Mouse (Mus musculus): ENCODE results near the gene Lrg1. TPM values are rescaled to one million over a fixed set of nuclear protein-coding genes. Genes with fewer than 3 reads are reported as not detected.
A peak's percentile ranks its signal among the peaks of the same experiment; 100 is the strongest.

Gene Lrg1
- 10 to 100 TPM; 13.4 to 24.9 TPM for total RNA-seq (2021)
- long read RNA-seq, experiment 1, partial matches to known transcripts = 0 of 28 reads
- long read RNA-seq, experiment 1, other reads (novel, unspliced or antisense) = 26 of 28 reads
- long read RNA-seq, experiment 2, transcript Lrg1-201 (2 exons, 1,408 nt) = major isoform, 6 of 28 reads
- long read RNA-seq, experiment 2, partial matches to known transcripts = 0 of 28 reads
- long read RNA-seq, experiment 2, other reads (novel, unspliced or antisense) = 22 of 28 reads

DNA sequence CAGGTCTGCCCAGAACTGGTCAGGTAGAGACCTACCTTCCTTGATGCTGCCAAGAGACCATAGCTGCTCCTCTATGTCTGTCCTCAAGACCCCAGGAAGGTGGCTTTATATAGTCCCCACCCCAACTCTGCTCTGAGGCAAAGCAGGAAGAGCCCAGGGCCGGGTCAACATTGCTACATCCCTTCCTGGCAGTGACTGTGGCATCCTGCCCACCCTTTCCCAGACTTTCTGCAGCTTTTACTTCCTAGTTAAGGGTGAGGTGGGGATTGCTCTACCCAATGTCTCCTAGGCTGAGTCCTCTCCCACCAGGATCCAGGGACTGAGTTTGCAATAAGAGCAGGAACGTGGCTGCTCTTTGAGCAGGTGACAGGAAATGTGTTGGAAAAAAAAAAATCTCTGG lies at the start of gene Lrg1:
TSS of gene Lrg1 (minus strand) at position 176 of the 400 bp plus-strand sequence.
- DNase-seq = no peak

DNA sequence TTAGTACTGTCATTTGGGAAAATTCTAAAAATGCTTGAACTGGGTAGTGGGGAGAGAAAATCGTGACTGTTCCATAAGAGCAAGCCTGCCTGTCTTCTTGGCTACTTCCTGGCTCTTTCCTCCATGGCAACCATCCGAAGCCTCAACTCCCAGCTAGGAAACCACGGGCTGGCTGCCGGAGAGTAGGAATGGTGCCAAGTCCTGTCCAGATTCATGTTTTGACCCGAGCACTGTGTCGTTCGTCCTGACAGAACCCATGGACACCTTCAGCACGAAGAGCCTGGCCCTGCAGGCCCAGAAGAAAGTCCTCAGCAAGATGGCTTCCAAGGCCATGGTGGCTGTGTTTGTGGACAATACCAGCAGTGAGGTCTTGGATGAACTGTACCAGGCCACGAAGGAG lies 49.7 kb upstream of the Lrg1 start:
- no peak for DNase-seq

DNA sequence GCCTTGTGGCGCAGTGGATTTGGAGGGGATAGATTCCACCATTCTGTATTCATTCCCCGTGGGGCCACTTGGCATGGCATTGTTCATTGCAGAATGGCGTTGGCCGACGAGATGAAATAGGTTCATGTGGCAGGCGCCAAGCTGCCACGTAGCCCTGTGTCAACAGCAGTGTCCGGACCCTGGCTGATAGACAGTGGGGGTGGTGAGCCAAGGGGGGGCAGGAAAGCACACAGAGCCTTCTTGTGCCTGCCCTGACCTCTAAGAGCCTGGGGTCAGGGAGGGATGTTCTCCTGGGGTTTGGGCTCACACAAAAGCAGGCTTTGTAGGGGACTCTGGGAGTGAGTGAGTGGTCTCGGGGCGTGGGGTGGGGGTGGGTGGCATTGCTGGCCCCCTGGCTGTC lies 48.8 kb upstream of the Lrg1 start:
- DNase-seq = no peak

DNA sequence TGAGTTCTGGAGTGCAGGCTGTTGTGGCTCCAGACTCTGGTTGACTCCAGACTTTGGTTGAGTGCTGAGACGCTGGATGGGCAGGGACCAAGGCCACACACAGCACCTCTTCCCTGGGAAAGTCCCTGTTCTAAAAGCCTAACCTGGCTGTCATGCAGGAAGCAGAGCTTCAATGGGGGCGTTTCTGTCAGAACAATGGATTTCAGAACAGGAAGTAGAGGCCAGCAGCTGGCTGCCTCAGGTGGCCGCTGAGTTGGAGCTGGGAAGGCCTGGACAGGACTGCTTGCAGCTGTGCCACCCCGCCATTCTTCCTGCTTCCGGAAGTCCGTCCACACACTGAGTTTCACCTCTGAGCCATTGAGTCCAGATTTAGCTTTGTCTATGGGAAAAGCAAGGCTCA lies 48.0 kb upstream of the Lrg1 start:
- no peak for DNase-seq

DNA sequence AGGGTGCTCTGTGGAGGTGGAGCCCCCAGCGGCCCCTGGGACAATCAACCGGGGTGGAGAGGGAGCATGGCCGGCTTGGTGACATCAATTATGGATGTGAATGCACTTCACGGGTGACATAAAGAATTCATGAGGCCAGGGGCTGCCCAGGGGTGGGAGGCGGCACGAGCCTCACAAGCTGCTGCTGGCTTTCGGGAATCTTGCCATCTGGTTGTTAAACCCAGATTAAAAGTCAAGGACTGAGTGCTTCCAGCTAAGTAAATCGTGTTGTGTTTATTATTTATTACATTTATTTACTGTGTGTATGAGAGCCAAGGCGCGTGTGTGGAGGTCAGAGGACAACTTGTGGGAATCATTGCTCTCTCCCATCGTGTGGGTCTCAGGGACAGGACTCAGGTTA lies 43.9 kb upstream of the Lrg1 start:
- DNase-seq = no peak

DNA sequence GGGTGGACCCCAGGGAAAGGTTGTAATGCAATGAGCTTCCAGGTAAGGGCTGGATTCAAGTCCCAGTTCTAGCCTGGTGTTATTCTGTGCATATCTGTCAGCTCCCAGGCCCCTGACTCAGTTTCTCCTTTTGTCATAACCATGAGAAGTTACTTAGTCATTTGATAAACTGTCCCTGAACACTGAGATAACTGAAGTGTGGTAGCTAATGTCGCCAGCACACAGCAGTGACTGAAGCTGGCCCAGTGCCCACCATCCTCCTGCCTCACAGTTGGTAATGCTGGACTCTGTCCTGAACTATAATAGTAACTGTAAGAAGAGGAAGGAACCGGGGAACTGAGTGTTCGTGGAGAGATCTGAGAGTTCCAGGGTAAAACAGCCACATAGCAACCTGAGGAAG lies 42.7 kb upstream of the Lrg1 start:
- no peak for DNase-seq

DNA sequence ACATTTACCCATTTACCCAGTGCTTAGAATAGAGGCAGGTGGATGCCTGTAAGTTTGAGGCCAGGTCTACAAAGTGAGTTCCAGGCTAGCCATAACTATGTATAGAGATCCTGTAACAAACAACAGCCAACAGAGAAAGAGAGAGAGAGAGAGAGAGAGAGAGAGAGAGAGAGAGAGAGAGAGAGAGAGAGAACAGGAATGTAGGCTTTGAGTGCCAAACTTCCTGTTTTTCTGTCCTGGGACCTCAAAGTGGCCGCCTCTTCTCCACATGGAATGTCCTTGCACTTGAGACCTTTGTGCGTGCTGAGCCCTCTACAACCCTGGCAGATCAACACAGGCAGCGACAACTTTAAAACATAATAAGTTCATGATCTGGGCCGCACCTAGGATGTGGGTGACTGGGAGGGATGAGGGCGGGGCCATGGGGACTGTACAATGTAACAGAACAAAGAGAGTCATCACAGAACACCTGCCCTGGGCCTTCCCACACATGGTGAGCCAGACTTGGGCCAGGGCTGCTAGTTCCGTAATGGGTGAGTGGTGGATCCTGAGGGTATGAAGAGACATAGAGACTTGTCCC lies 41.8 kb upstream of the Lrg1 start:
- DNase-seq = no peak

DNA sequence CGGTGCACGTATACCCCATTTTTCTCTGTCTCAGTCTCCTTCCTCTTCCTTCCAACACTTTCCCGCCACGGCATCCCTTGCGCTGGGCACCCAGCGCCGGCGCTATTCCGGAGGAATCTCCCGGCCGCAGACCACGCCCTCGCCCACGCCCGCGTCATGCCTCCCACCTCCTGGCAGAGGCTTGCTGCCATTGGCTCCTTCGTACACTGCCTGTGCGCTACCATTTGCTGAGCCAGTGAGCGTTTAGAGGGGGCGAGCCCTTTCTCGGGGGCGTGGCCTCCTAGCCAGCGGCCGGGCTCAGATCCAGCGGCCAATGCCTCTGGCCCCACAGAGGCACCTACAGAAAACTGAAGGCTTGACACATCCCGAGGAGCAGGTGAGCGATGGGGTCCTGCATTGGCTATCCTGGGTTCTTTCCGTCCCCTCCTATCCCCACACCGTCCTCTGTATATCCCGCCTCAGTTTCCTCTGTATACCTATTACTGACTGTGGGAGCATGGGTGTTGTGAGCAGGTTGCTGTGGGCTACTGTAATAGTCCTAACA lies 40.5 kb upstream of the Lrg1 start, which contains the start of gene Tnfaip8l1:
TSS of gene Tnfaip8l1 (plus strand) at position 247 of the 544 bp plus-strand sequence.
- peak; percentile 93 for DNase-seq

DNA sequence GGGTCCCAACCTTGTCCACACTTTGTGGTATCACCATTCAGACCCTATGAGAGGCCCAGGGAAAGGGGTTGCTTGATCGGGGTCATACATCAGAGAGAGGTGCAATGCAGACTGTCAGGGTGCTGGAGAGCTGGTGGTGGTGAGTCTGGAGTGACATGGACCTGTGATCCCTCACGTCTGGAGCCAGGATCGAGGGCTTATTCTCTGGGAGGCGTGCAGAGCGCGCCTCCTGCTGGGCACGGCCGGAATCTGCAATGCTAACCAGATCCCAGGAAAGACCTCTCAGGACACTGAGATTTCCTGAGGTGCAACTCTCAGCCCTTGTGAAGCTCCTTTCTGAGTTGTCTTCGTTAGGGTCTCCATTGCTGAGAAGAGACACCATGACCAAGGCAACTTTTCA lies 37.9 kb upstream of the Lrg1 start:
- DNase-seq = peak; percentile 48

DNA sequence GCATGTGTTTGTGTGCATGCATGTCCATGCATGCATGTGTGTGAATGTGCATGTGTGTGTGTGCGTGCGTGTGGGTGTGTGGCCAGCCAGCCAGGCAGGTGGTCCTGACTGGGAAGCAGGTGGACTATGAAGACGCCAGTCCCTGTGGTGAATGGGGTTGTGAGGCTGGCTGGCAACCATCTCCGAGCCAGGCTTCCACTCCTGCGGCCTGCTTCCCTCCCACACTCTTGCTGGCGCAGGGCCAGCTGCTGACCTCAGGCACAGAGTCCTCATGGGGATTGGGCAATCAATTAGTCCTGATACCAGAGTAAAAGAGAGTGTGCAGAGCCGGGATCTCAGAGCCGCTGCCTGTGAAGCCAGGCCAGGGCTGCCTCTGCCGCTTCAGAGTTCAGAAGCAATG lies 31.8 kb upstream of the Lrg1 start:
- peak; percentile 47 for DNase-seq

DNA sequence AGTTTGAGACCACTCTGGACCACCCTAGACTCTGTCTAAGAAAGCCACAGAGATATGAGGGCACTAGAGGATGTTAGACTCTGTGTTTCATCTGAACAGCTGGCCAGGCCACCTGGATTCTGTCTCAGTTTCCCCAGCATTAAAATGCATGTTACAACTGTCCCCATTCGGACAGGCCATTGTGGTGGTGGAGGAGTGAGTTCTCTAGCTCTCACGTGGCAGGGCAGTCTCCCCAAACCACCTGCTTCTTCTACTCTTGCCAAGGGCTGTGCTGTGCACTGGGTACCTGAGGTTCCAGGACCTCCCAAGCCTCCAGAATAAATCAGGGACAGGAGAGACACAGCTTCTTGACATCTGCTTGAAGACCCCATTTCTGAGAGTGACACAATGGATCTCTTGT lies 28.1 kb upstream of the Lrg1 start:
- no peak for DNase-seq

DNA sequence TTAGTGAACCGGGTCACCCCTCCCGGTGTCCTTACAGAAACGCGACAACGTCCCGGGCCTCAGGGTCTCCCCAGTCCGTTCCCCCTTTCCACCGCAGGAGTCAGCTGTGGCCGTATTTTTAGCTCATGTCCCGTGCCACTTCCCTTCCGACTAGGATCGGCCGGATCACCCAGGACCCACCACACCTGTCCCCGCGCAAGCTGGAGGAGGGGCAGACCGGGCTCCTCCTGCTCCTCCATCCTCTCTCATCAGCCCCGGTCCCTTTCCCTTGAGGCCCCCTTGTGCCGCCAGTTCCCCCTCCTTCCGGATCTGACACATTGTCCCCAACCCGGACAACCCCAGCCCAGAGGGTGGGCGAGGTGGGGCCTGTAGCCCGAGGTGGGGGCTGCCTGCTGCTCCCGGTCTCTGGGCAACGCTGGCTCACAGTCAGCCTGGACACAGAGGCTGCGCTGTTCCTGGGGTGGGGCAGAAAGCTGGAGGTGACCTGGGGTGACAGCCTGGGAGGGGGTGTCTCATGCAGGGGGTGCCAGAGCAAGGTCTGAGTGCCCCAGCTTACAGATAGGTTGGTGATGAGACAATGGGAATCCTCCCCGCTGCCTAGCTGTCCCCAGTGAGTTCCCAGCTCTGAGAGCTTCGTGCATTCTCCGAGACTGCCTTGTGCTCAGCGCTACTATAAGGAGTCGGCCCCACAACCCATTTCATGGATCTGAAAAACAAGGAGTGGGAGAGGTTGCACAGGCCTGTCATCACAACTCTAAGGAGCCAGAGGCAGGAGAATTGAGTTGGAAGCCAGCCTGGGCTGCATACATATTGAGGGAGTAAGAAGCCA lies 27.2 kb upstream of the Lrg1 start:
- DNase-seq = no peak

DNA sequence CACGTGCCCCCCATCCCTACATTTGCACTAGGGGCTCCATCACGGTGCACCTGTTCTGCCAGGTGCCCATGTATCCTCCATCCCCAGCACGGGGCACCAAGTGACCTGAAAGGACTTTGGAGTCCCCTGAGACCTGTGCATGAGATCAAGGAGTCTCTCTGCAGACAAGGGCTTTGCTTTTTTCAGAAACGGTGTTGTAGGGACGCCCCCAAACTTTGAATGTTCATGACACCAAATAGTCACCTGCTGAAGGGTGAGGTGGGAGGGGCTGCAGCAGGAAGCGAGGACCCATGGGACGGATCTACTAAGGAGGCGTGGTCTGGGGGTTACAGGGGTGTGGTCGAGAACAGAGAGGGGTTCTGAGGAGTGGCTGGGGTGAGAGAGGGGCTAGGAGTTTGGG lies 26.5 kb upstream of the Lrg1 start:
- no peak for DNase-seq

DNA sequence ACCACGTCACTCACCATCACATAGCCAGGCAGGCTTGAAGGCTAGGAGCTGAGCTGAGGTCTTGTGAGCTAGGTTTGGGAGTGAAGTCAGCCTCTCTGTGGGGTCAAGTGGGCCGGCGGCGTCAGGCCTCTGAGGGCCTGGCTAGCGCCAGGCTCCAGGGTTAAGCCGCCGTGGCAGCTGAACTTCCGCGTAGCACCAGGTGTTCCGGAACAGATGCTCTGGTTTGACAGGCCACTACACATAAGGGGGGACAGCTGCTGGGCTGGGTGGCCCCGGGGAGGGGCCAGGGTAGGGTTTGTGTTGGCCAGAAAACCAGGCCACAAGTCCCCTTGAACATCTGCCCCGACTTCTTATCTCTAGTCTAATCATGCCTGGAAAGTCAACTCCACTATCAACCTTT lies 25.6 kb upstream of the Lrg1 start:
- no peak for DNase-seq

DNA sequence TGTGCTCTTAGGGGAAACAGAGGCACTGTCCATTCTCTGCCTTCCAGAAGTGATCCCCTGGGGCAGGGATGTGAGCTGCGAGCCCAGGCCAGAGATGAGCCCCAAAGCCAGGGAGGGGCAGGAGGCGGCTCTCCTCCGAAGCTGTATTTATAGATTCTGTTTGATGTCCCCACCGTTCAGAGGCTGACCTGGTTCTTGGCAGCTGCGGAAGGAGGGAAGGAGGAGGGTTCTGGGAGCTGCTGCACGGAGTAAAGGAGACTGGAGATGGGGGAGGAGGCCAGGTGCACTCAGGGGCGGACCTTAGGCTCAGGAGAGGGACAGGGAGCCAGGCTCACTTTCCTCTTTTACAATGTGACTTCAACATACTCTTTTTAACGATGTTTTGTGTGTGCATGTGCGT lies 24.3 kb upstream of the Lrg1 start:
- DNase-seq = no peak

DNA sequence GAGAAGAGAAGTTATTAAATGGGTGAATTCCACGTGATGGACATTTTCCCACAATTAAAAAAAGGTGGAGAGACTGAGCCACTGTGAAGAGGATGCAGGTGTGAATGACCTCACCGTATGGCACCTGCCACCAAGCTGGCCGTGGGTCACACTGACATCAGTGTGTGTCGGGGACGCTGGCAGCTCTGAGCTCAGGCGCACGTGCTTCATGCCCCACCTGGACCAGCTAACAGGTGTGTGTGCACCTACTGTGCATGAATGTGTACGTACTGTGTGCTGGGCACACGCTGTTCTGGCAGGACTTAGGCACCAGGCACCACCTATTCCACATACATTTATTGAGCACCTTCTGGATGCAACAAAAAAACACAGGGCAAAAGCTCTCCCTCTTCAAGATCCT lies 22.7 kb upstream of the Lrg1 start:
- DNase-seq = no peak

DNA sequence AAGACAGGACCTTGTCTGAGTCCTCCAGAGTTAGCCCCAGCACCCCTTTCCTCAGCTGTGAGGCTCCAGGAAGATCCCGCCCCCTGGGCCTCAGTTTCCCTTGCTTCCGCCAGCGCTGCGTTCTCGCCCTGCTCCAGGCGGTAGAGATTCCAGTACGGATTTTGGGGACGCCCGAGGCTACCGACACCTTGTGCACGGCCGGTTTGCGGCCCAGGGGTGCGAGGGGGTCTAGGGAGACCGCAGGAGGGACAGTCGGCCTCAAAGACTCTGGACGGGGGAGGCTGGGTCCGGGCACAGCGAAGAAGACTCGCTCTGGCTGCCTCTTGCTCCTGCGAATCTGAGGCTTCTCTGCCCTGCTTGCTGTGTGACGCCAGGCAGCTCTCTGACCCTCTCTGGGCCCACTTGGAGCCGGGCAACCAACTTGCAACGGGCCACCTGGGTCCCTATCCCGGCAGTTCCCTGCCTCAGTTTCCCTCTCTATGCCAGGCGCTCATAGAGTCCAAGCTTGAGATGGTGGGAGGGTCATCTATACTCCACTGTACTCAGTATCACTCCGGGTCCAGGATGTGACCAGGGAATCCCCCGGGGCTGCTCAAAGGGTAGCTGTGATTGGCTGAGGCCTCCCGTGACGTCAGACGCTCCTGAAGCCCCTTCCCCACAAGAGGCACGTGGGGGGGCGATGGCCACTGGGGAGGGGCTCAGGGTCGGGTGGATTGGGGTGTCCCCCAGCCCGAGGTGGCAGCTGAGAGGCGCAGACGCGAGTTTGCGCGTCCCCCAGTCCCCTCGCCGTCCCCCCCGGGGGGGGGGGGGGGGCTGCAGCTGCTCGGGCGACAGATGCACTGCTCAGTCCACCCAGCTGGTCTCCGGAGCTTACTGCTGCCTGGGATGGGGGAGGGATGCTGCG lies 20.2 kb upstream of the Lrg1 start:
- DNase-seq = peak; percentile 10

DNA sequence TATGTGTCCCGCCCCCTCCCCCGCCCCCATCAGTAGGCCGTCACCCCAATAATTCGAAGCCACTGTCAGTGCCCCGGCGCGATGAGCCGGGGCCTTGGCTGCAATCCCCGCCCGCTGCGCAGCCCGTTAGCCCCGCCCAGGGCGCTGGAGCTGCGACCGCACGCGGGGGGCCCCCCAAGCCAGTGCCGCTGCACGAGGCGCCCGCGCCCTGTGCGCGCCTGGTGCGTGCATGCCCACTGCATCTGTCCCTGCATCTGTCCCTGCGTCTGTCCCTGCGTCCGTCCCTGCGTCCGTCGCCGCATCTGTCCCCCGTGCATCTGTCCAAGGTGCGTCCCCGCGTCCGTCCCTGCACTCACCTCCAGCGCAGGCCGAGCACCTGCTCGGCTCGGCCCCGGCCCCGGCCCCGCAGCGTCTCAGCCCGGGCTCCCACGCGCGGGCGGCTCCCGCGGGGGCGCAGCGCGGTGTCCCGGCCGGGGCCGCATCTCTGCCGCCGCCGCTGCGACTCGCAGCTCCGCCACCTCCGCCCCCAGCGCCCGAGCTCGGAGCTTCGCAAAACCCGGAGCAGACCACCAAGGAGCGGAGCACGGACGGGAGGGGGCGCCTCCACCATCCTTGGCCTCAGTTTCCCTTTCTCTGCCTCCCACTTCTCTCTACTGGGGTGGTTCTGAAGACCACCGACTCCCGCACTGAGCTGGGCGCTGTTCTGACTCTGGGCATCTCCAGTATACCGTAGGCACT lies 18.2 kb upstream of the Lrg1 start, which contains the start of gene Sema6b:
TSS of gene Sema6b (minus strand) at position 486 of the 738 bp plus-strand sequence.
- DNase-seq = peak; percentile 39

DNA sequence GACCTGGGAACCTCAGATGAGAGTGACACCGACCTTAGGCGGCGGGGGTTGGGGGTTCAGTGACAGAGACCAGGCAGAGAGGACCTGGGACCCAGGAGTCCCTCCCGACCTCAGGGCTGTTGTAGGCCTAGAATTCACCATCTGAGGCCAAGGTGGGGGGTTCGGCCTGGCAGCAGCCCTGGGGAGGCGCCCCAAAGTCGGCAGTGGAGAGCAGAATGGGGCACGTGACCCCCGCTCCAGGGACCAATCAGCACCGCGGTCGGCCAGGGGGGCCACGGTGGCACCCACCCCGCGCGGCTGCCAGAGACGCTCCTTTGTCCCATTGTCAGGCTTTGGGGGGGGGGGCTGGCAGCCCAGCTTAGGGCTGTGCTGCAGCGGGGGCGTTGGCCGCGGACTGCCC lies 17.6 kb upstream of the Lrg1 start:
- no peak for DNase-seq

DNA sequence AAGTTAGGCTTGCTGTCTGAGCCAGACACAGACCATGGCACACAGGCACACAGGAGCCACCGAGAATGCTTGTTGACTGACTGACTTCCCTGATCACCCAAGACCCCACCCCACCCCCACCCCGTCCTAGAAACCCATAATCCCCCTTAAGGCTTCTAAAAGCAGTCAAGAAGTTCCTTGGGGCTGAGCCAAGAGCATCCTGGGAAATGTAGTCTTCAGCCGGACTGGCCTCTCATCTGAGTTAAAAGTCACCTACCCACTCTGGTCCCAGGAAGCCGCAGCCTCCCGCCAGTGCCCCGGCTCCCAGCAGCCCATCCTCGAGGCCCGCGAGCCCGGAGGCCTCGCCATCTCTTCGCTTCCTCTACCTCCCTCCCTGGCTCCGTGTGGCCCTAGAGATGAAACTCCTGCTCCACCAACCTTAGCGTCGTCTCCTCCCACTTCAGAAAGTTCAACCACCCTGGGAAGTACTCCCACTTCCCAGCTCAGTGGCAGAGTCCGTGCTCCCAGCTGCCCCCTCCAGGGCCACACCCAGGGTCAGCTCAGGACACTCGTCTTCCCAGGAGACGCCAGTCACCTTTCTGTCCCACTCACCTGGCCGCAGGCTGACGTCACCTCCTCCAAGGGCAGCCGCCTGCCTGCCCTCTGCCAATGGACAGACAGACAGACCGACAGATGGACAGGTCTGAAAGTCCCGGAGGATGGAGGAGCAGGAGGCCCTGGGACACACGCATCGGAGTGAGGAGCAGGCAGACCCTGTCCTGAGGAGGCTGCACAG lies 16.2 kb upstream of the Lrg1 start:
- no peak for DNase-seq
